Mouse (Mus musculus): ENCODE results near the gene Shc3. TPM values are rescaled to one million over a fixed set of nuclear protein-coding genes. Genes with fewer than 3 reads are reported as not detected.

Gene Shc3
- polyA plus RNA-seq, 1 experiment, result 17.4 TPM

- no peak for TF ChIP-seq POLR2A (IDR thresholded peaks at IDR 0.05; ENCODE audit: borderline replicate concordance, extremely low read depth, insufficient read depth, insufficient read length, poor library complexity, severe bottlenecking)
Measured at GRCm38 (mm10) chr13:51397861-51398260, 171.4 kb downstream of the Shc3 start.

DNA sequence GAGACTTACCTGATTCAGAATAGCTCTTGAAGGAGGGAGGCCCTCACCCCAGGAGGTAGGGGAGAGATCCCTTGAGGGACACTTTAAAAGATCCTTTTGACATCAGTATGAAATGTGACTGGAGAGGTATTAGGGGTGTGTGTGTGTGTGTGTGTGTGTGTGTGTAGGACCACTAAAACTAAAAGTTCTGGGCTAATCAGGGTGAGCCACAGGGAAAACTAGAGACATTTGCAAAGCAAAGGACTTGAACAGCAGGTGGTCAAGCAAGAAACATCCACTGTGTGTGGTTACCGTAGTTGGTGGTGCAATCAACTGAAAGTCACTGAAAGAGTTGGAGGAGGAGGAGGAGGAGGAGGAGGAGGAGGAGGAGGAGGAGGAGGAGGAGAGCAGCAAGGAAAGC, 177.0 kb downstream of the Shc3 start:
- TF ChIP-seq CTCF (IDR thresholded peaks at IDR 0.05; ENCODE audit: borderline replicate concordance, extremely low read depth, insufficient read depth, insufficient read length) (no peak), POLR2A (IDR thresholded peaks at IDR 0.05; ENCODE audit: borderline replicate concordance, extremely low read depth, insufficient read depth, insufficient read length, poor library complexity, severe bottlenecking) (no peak)
- no peak for DNase-seq (ENCODE audit: low read depth)

More at GRCm38 (mm10) chr13:51397861-51398260, 171.4 kb downstream of the Shc3 start:
- no peak for DNase-seq (ENCODE audit: low read depth)

DNA sequence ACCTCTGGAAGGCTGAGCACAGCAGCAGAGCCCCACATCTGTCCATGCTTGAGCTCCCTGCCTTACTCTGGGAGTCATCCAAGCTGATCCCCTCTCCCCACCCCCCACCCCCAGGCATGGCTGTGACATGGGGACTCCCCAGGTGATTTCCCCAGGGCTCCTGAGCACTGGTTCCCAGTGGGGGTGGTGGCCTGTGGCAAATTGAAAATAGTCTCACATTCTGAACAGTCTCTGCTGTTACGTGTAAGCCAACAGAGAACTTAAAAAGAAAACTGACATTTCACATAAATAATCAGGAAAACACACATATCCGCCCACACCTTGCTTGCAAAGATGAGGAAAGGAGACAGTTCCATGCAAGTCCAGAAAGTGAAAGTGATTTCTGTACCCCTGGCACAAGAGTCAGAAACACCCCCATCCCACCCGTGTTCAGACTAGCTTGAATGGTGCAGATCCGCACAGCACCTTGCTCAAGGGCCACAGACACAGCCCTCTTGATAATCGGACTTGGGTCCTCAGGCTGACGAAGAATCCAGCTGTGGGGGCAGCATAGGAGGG, 177.8 kb downstream of the Shc3 start:
- no peak for DNase-seq (ENCODE audit: low read depth)
- TF ChIP-seq POLR2A (IDR thresholded peaks at IDR 0.05; ENCODE audit: borderline replicate concordance, extremely low read depth, insufficient read depth, insufficient read length, poor library complexity, severe bottlenecking) (no peak), CTCF (IDR thresholded peaks at IDR 0.05; ENCODE audit: borderline replicate concordance, extremely low read depth, insufficient read depth, insufficient read length) (no peak)

DNA sequence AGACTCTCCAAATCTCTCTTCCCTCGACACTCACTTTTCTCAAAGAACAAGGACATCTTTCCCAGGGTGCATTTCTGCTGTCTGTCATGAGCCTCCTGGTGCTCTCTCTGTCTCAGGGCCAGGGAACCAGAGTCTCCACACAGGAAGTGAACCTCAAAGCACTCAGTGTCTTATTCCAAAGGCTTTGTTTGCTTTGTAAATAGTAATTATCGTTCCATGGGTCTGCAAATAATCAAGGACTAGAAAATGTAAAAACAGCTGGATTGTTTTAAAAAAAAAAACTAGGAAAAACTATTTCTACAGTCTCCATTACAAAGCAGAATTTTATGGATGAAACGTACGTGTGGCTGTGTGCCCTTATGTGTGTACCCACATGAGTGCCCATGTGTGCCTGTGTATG, 178.8 kb downstream of the Shc3 start:
- TF ChIP-seq POLR2A (IDR thresholded peaks at IDR 0.05; ENCODE audit: borderline replicate concordance, extremely low read depth, insufficient read depth, insufficient read length, poor library complexity, severe bottlenecking) (no peak), CTCF (IDR thresholded peaks at IDR 0.05; ENCODE audit: borderline replicate concordance, extremely low read depth, insufficient read depth, insufficient read length) (no peak)
- DNase-seq (ENCODE audit: low read depth), result no peak

DNA sequence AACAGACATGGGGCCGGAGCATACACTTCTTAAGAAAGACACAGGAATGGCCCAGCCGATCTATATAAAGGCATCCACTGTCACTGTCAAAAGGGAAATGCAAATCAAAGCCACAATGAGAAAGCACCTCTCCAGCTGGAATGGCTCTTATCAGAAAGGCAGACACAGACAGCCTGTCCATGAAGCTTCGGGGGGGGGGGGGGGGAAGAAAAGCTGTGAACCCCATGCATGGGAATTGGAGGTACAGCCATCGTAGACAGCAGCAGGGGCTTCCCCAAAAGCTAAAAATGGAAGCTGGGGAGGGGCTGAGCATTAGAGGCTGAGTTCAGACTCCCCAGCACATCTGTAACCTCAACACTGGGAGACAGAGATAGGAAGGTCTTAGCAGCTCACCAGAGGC, 181.3 kb downstream of the Shc3 start:
- TF ChIP-seq CTCF (IDR thresholded peaks at IDR 0.05; ENCODE audit: borderline replicate concordance, extremely low read depth, insufficient read depth, insufficient read length) (no peak), POLR2A (IDR thresholded peaks at IDR 0.05; ENCODE audit: borderline replicate concordance, extremely low read depth, insufficient read depth, insufficient read length, poor library complexity, severe bottlenecking) (no peak)
- no peak for DNase-seq (ENCODE audit: low read depth)

GRCm38 (mm10) chr13:51384899-51385298, 184.3 kb downstream of the Shc3 start:
- TF ChIP-seq CTCF (IDR thresholded peaks at IDR 0.05; ENCODE audit: borderline replicate concordance, extremely low read depth, insufficient read depth, insufficient read length), result no peak
- no peak for TF ChIP-seq POLR2A (IDR thresholded peaks at IDR 0.05; ENCODE audit: borderline replicate concordance, extremely low read depth, insufficient read depth, insufficient read length, poor library complexity, severe bottlenecking)
- no peak for DNase-seq (ENCODE audit: low read depth)

DNA sequence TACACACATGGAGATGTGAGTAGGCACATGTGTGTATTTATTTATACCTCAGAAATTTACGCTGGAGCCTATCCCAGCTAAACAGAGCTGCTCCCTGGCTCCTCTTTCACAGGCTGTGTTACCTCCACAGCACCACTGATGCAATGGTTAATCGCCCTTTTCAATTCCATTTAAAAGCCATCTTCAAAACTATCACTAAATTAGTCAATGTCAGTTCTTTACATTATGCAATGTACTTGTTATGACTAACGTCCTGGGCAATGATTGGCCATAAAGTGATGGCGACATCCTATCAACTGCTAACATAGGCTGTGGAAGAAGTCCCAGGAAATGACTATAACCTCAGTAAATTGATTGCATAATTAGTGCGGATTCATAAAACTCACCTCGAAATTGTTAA, 187.7 kb downstream of the Shc3 start:
- TF ChIP-seq POLR2A (IDR thresholded peaks at IDR 0.05; ENCODE audit: borderline replicate concordance, extremely low read depth, insufficient read depth, insufficient read length, poor library complexity, severe bottlenecking) (no peak), CTCF (IDR thresholded peaks at IDR 0.05; ENCODE audit: borderline replicate concordance, extremely low read depth, insufficient read depth, insufficient read length) (no peak)
- DNase-seq (ENCODE audit: low read depth), result no peak

Other genes with a start within 250 kb of the Shc3 start
- gene S1pr3, start 160.8 kb downstream of the Shc3 start, polyA plus RNA-seq (2012; rRNA removed), result 8.2 and 12.8 TPM in 2 replicates
- gene Cks2, start 75.8 kb upstream of the Shc3 start, polyA plus RNA-seq (2012; rRNA removed), result 47.5 and 103 TPM in 2 replicates
- 25.9 and 32.0 TPM in 2 replicates for gene Secisbp2, start 82.3 kb upstream of the Shc3 start, polyA plus RNA-seq (2012; rRNA removed)
- 20.4 and 25.6 TPM in 2 replicates for gene Sema4d, start 224.3 kb upstream of the Shc3 start, polyA plus RNA-seq (2012; rRNA removed)